Mouse (Mus musculus): ENCODE data around the gene Cep55.

DNA sequence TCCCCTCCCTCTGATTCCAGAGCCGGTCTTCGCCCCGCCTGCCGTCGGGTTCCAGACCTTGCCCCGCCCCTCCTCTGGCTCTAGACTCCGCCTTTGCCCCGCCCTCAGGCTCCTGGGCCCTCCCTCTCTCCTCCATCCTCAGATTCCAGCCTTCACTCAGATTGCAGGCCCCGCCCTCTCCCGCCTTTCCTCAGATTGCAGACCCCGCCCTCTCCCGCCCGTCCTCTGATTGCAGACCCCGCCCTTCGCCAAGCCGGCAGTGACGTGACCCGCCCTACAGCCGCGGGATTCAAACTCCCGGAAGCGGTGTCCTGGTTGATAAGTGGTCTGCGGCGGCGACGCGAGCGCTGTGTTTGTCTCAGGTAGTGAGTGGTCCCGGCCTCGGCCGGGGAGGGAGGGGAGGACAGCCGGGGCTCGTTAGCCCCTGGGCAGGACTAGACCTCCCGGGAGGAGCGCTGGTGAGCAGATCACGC, at the start of gene Cep55:
- no peak for TF ChIP-seq CTCF (IDR thresholded peaks at IDR 0.05; ENCODE audit: low read depth, low read length)
- TF ChIP-seq POLR2A (IDR thresholded peaks at IDR 0.05; ENCODE audit: insufficient read depth, low read length) = peak; percentile 69
